Mouse (Mus musculus) kidney, adult 2 months (tissue): ENCODE results near the gene Ulk2. TPM values are rescaled to one million over a fixed set of nuclear protein-coding genes. Genes with fewer than 3 reads are reported as not detected.
A peak's percentile ranks its signal among the peaks of the same experiment; 100 is the strongest.

Source experiments
- DNase-seq: peaks from one replicate; pipeline ENCODE4 v3.0.0; 2021
- H3K27ac ChIP-seq: fragments of 200-500 bp; 2 replicates; pipeline ENCODE4 v1.5.1; 2012; ENCODE audit warnings: low read depth, low read length, control low read depth, inconsistent platforms; ENCODE audit not compliant: insufficient read depth
- H3K27me3 ChIP-seq: fragments of 200-500 bp; replicated peaks from 2 replicates; pipeline ENCODE4 v1.6.1; 2012; ENCODE audit warnings: mild to moderate bottlenecking, moderate library complexity, low read length, inconsistent platforms; ENCODE audit not compliant: control insufficient read depth, insufficient read depth
- H3K36me3 ChIP-seq: fragments of 200-500 bp; 2 replicates; pipeline ENCODE4 v1.6.1; 2012; ENCODE audit warnings: mild to moderate bottlenecking, moderate library complexity, low read length, inconsistent platforms; ENCODE audit not compliant: control insufficient read depth, insufficient read depth
- H3K4me1 ChIP-seq: fragments of 200-500 bp; 2 replicates; pipeline ENCODE4 v1.6.1; 2011; ENCODE audit warnings: low read length; ENCODE audit not compliant: control insufficient read depth, insufficient read depth
- H3K4me3 ChIP-seq: fragments of 200-500 bp; 2 replicates; pipeline ENCODE4 v1.5.1; 2011; ENCODE audit warnings: mild to moderate bottlenecking, low read depth, low read length, control low read depth; ENCODE audit not compliant: insufficient read depth
- CTCF ChIP-seq: fragments of 200-500 bp; conservative IDR thresholded peaks from 2 replicates; pipeline ENCODE4 v1.5.1; 2011; ENCODE audit warnings: low read depth, mild to moderate bottlenecking, control low read depth, low read length, moderate library complexity, mixed read lengths; ENCODE audit not compliant: insufficient read depth, insufficient read length
- POLR2A ChIP-seq: fragments of 200-500 bp; IDR thresholded peaks from one replicate; pipeline ENCODE4 v1.6.1; 2011; ENCODE audit warnings: low read depth, low read length, control low read depth
- whole genome bisulfite sequencing: fragments of 180-500 bp; shearing (Covaris S2); methylation state at CpG from one replicate; pipeline ENCODE4 v1.1.7; 2018; 5-methylcytosine and 5-hydroxymethylcytosine counted together
- polyA plus RNA-seq: library from polyadenylated mRNA; depleted of rRNA; stranded (reverse); fragments of >200 nt; gene quantifications from 2 replicates; pipeline ENCODE4 v1.2.3, GENCODE M21; 2012; rRNA removed

The Ulk2 gene
- polyA plus RNA-seq, 1 experiment: 47.6 TPM

- H3K4me1 ChIP-seq: no peaks in the 10 kb centered on the region
- H3K27me3 ChIP-seq: no peaks in the 10 kb centered on the region
- peaks cover 7% of the 10 kb centered on the region for H3K36me3 ChIP-seq
- DNase-seq: no peak
- H3K27ac ChIP-seq: no peak overlapping the region
- no peak overlapping the region for H3K4me3 ChIP-seq
- 85% methylated on average over 3 of the region's 3 CpGs for WGBS
- TF ChIP-seq CTCF (no peak), POLR2A (no peak)
Observed at GRCm38 (mm10) chr11:61743768-61744167, 111.1 kb downstream of the Ulk2 start.

DNA sequence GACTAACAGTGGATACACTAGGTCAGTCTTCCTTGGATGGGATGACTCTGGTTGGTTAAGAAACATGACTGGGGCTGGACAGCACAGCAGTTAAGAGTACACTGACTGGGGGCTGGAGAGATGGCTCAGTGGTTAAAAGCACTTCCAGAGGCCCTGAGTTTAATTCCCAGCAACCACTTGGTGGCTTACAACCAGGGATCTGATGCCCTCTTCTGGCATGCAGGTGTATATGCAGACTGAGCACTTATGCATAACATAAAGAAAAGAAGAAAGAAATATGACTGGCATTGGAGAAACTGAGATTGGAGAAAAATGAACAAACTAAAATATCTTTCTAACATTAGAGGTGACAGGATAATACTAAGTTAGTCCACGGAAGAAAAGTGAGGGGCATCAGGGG is 114.4 kb downstream of the Ulk2 start:
- no peak overlapping the region for H3K27ac ChIP-seq
- WGBS: 100% methylated on average over 1 of the region's 1 CpGs
- no peaks in the 10 kb centered on the region for H3K4me1 ChIP-seq
- no peak for DNase-seq
- H3K27me3 ChIP-seq: no peaks in the 10 kb centered on the region
- peaks cover 7% of the 10 kb centered on the region for H3K36me3 ChIP-seq
- H3K4me3 ChIP-seq: no peak overlapping the region
- TF ChIP-seq CTCF (no peak), POLR2A (no peak)

DNA sequence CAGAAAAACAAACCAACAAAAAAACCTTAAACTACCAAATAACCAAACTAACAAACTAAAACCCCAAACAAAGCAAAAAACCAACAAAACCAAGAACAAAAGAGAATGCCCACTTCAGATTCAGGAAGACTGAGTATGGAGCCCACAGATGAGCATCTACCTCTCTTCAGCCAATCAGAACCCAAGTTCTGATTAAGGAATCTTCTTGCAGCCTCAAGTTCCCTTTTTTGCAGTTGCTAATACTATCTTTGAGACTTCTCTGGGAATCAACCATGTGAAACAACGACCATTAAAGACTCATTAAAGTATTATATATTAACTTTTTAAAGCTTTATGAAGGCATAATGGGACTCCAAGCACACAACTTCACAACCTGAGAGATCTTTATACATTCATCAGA is 117.6 kb downstream of the Ulk2 start:
- H3K36me3 ChIP-seq: peaks cover 7% of the 10 kb centered on the region
- DNase-seq: no peak
- H3K4me1 ChIP-seq: no peaks in the 10 kb centered on the region
- no peaks in the 10 kb centered on the region for H3K27me3 ChIP-seq
- TF ChIP-seq CTCF (no peak), POLR2A (no peak)
- WGBS: 35% methylated on average over 1 of the region's 1 CpGs
- no peak overlapping the region for H3K4me3 ChIP-seq
- no peak overlapping the region for H3K27ac ChIP-seq

GRCm38 (mm10) chr11:61732672-61733071 is 122.2 kb downstream of the Ulk2 start:
- H3K27ac ChIP-seq: no peak overlapping the region
- peaks cover 3% of the 10 kb centered on the region for H3K36me3 ChIP-seq
- TF ChIP-seq CTCF: no peak
- no peak for TF ChIP-seq POLR2A
- H3K4me3 ChIP-seq: no peak overlapping the region
- 87% methylated on average over 7 of the region's 7 CpGs for WGBS
- peaks cover 8% of the 10 kb centered on the region for H3K4me1 ChIP-seq
- DNase-seq: no peak
- H3K27me3 ChIP-seq: no peaks in the 10 kb centered on the region

GRCm38 (mm10) chr11:61728037-61728436 is 126.8 kb downstream of the Ulk2 start:
- peak; percentile 84 for DNase-seq
- Histone ChIP-seq H3K27ac (peak overlapping the region; percentile 81), H3K4me3 (no peak overlapping the region), H3K36me3 (peaks cover 2% of the 10 kb centered on the region; the same call in 1 of the 2 replicates), H3K27me3 (no peaks in the 10 kb centered on the region), H3K4me1 (peaks cover 8% of the 10 kb centered on the region)
- no peak for TF ChIP-seq POLR2A
- TF ChIP-seq CTCF: no peak
- 15% methylated on average over 2 of the region's 2 CpGs for WGBS

Other genes starting within 250 kb of the Ulk2 start
- gene Grap, start 201.8 kb downstream of the Ulk2 start, polyA plus RNA-seq: 11.1 and 15.3 TPM in 2 replicates
- 15.4 and 17.6 TPM in 2 replicates for gene Fam83g, start 171.0 kb downstream of the Ulk2 start, polyA plus RNA-seq
- gene Slc5a10, start 134.2 kb downstream of the Ulk2 start, polyA plus RNA-seq: 348 and 492 TPM in 2 replicates
- gene Prpsap2, start 93.0 kb downstream of the Ulk2 start, polyA plus RNA-seq: 20.3 and 21.4 TPM in 2 replicates
- 13.9 and 17.2 TPM in 2 replicates for gene Akap10, start 75.2 kb upstream of the Ulk2 start, polyA plus RNA-seq
- gene Specc1, start 101.7 kb upstream of the Ulk2 start, polyA plus RNA-seq: 9.2 and 9.7 TPM in 2 replicates